Mouse (Mus musculus) lung, adult 18-20 months (tissue): ENCODE measurements around the gene Hmgb3.
"Not testable (repeated sequence)": the region's sequence is repeated elsewhere in the genome, so short reads cannot be mapped to it uniquely, and the experiment has no call there.

Experiments
- DNase-seq, 2 experiments: peaks; one replicate each; pipeline ENCODE4 v3.0.0; 2022; ENCODE audit warnings: mixed read lengths in 2 of 2

Gene Hmgb3

GRCm38 (mm10) chrX:71555415-71556114 is at the start of gene Hmgb3:
Gene Hmgb3 (plus strand): TSS chrX:71555918.
- DNase-seq, result peak; percentile 83 to 86

- DNase-seq, result not testable (repeated sequence)
Measured at GRCm38 (mm10) chrX:71506591-71506990, 49.1 kb upstream of the Hmgb3 start.

- DNase-seq, result no peak
Measured at GRCm38 (mm10) chrX:71519252-71519651, 36.5 kb upstream of the Hmgb3 start.

GRCm38 (mm10) chrX:71522889-71523288 is 32.8 kb upstream of the Hmgb3 start:
- no peak for DNase-seq

- DNase-seq, result no peak
Measured at GRCm38 (mm10) chrX:71524310-71524709, 31.4 kb upstream of the Hmgb3 start.

- DNase-seq, result no peak
Measured at GRCm38 (mm10) chrX:71525593-71526299, 30.0 kb upstream of the Hmgb3 start.

- no peak for DNase-seq
Measured at GRCm38 (mm10) chrX:71527461-71527860, 28.3 kb upstream of the Hmgb3 start.

- DNase-seq, result no peak
Measured at GRCm38 (mm10) chrX:71528150-71528549, 27.6 kb upstream of the Hmgb3 start.

- DNase-seq, result peak in 1 of 2 experiments; percentile 19
Measured at GRCm38 (mm10) chrX:71528646-71529045, 27.1 kb upstream of the Hmgb3 start.

GRCm38 (mm10) chrX:71532635-71533034 is 23.1 kb upstream of the Hmgb3 start:
- no peak for DNase-seq

- no peak for DNase-seq
Measured at GRCm38 (mm10) chrX:71534102-71534501, 21.6 kb upstream of the Hmgb3 start.

GRCm38 (mm10) chrX:71537791-71538190 is 17.9 kb upstream of the Hmgb3 start:
- no peak for DNase-seq

- DNase-seq, result peak; percentile 17 to 49
Measured at GRCm38 (mm10) chrX:71540821-71541510, 14.8 kb upstream of the Hmgb3 start.

GRCm38 (mm10) chrX:71544731-71545130 is 11.0 kb upstream of the Hmgb3 start:
- DNase-seq, result no peak

- no peak for DNase-seq
Measured at GRCm38 (mm10) chrX:71545163-71545562, 10.6 kb upstream of the Hmgb3 start.

- DNase-seq, result no peak
Measured at GRCm38 (mm10) chrX:71556115-71556941, 610 bp downstream of the Hmgb3 start.

- DNase-seq, result no peak
Measured at GRCm38 (mm10) chrX:71556965-71557491, 1.3 kb downstream of the Hmgb3 start.

GRCm38 (mm10) chrX:71559336-71559735 is 3.6 kb downstream of the Hmgb3 start:
- DNase-seq, result no peak

GRCm38 (mm10) chrX:71560796-71561195 is 5.1 kb downstream of the Hmgb3 start:
- DNase-seq, result no peak

GRCm38 (mm10) chrX:71573132-71573900 is 17.6 kb downstream of the Hmgb3 start:
- no peak for DNase-seq

- DNase-seq, result no peak
Measured at GRCm38 (mm10) chrX:71575550-71575949, 19.8 kb downstream of the Hmgb3 start.

- DNase-seq, result no peak
Measured at GRCm38 (mm10) chrX:71589181-71589580, 33.5 kb downstream of the Hmgb3 start.
